Mouse (Mus musculus) erythroblast, adult 5-6 weeks (primary cell): ENCODE measurements around the gene Cebpe. TPM values are rescaled to one million over a fixed set of nuclear protein-coding genes. Genes with fewer than 3 reads are reported as not detected.
A peak's percentile ranks its signal among the peaks of the same experiment; 100 is the strongest.

Source experiments
- ATAC-seq: replicated peaks from 2 replicates; pipeline ENCODE4 v1.8.0; 2016; ENCODE audit warnings: moderate number of reproducible peaks, mild to moderate bottlenecking, moderate TSS enrichment, inconsistent platforms; ENCODE audit not compliant: poor library complexity, low FRiP score, severe bottlenecking
- total RNA-seq, 2 experiments: library from RNA; stranded (forward) in 1 of 2; stranded (reverse) in 1 of 2; fragments of 150-400 nt in 1 of 2; fragments of 200-764, 138-1000 nt in 1 of 2; gene quantifications; 2 replicates each; pipeline versions ENCODE4 v1.2.3 to v1.2.4; 2015 to 2017; ENCODE audit warnings: low replicate concordance in 2 of 2

Cebpe gene
- total RNA-seq, 2 experiments from 2014 or later = 29.4 to 53.0 TPM

GRCm38 (mm10) chr14:54727565-54727964 is 15.6 kb upstream of the Cebpe start:
- ATAC-seq = no peak

GRCm38 (mm10) chr14:54724049-54724448 is 12.1 kb upstream of the Cebpe start:
- ATAC-seq = no peak

GRCm38 (mm10) chr14:54721711-54722110 is 9.7 kb upstream of the Cebpe start:
- no peak for ATAC-seq

GRCm38 (mm10) chr14:54720654-54721350 is 8.8 kb upstream of the Cebpe start:
- ATAC-seq = no peak

- ATAC-seq = no peak
Measured at GRCm38 (mm10) chr14:54720041-54720440, 8.1 kb upstream of the Cebpe start.

GRCm38 (mm10) chr14:54715402-54715801 is 3.4 kb upstream of the Cebpe start:
- no peak for ATAC-seq

GRCm38 (mm10) chr14:54714617-54715081 is 2.7 kb upstream of the Cebpe start:
- ATAC-seq = no peak

- peak; percentile 81 for ATAC-seq
Measured at GRCm38 (mm10) chr14:54714121-54714520, 2.1 kb upstream of the Cebpe start.

GRCm38 (mm10) chr14:54712861-54713260 is 887 bp upstream of the Cebpe start:
- no peak for ATAC-seq

- no peak for ATAC-seq
Measured at GRCm38 (mm10) chr14:54709054-54709453, 2.9 kb downstream of the Cebpe start.

GRCm38 (mm10) chr14:54706589-54707320 is 5.2 kb downstream of the Cebpe start:
- ATAC-seq = no peak

- peak; percentile 91 for ATAC-seq
Measured at GRCm38 (mm10) chr14:54705844-54706243, 6.1 kb downstream of the Cebpe start.

GRCm38 (mm10) chr14:54703207-54703606 is 8.8 kb downstream of the Cebpe start:
- ATAC-seq = no peak

- peak; percentile 46; the same call in 1 of the 2 replicates for ATAC-seq
Measured at GRCm38 (mm10) chr14:54701298-54701697, 10.7 kb downstream of the Cebpe start.

GRCm38 (mm10) chr14:54699586-54699985 is 12.4 kb downstream of the Cebpe start:
- no peak for ATAC-seq

GRCm38 (mm10) chr14:54698733-54699132 is 13.2 kb downstream of the Cebpe start, which contains the start of gene Gm29776:
TSS of gene Gm29776 (minus strand) at chr14:54698833.
- no peak for ATAC-seq

GRCm38 (mm10) chr14:54696752-54697151 is 15.2 kb downstream of the Cebpe start:
- ATAC-seq = no peak

- no peak for ATAC-seq
Measured at GRCm38 (mm10) chr14:54695042-54695441, 16.9 kb downstream of the Cebpe start.

- ATAC-seq = no peak
Measured at GRCm38 (mm10) chr14:54687251-54687650, 24.7 kb downstream of the Cebpe start.

- peak; percentile 82 for ATAC-seq
Measured at GRCm38 (mm10) chr14:54686522-54687143, 25.3 kb downstream of the Cebpe start, which contains the start of gene Acin1. TSS of gene Acin1 (minus strand) at chr14:54686931.
